Mouse (Mus musculus): Measurements from ENCODE around the gene Smpdl3a. TPM values are rescaled to one million over a fixed set of nuclear protein-coding genes. Genes with fewer than 3 reads are reported as not detected.
A peak's percentile ranks its signal among the peaks of the same experiment; 100 is the strongest.

Smpdl3a gene
- total RNA-seq (2022) = 10 to 100 TPM; 62.0 to 66.1 (median 63.8) TPM

DNA sequence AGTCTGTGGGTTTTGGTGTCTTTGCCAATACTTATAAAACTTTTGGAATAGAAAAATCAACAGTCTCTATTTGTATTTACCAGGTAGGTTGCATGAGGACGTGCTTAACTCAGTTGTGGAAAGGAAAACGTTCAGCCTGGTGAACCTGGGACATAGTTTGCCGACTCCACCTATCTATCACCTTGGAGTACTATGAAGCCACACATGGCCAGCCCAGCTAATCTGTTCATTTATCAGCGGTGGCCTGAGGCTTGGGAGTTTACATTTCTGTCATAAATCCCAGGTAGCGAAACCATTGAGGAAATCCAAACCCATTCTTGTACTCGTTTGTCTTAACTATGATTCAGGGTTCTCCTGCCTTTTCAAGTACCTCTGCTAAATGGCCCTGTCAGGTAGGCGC is at the start of gene Smpdl3a:
Gene Smpdl3a, plus strand, starts transcription at position 318 of the 400 bp plus-strand sequence.
- no peak for DNase-seq (ENCODE audit: low spot score)

DNA sequence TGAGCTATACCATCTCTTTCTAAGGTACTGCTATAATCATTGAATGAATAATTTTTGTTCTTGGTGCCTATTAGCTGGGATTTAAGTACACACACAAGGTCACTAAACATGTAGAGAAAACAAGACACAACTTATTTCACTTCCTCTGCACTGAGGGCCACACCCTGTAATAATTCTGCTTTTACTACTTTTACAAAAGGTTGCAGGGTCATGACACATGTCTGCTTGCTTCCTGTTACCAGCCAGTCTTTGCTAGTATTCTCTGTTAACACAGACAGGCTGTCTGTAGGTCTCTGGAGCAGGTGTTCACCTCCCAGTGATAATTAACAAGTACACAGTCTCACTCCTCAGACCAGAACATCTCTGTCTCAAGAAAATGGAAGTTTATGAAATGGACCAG is 48.7 kb upstream of the Smpdl3a start:
- no peak for DNase-seq (ENCODE audit: low spot score)

DNA sequence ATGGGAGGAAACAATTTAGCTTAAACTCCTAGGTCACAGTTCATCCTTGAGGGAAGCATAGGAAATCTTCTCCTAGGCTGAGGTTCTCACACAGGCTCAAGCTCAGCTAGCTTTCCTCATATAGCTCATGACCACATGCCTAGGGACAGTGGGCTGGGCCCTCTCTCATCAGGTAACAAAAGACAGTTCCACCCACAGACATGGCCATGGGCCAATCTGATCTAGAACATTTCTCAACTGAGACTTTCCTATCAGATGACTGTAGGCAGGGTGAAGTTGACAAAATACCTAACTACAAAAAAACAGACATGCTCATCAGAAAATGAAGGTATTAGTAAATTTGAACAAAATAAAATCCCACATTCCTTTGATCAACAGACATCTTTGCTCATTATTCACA is 47.0 kb upstream of the Smpdl3a start:
- no peak for DNase-seq (ENCODE audit: low spot score)

DNA sequence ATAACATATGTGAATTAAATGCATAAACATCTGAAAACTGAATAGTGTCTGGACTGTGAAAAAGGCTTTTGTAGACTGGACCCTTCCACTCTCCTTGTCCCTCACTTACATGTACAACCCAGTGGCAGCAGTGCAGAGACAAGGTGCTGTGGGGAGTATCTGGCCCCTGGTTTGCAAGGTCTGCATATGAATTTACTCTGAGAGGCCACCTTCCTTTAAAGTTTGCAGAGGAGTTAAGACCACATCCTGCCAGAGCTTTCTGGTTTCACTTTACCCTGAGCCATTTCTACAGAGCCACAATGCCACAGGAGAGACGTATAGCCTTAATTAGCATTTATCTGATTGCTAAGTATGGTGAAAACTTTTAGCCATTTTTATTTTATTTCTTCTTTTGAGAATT is 40.8 kb upstream of the Smpdl3a start:
- DNase-seq (ENCODE audit: low spot score) = no peak

DNA sequence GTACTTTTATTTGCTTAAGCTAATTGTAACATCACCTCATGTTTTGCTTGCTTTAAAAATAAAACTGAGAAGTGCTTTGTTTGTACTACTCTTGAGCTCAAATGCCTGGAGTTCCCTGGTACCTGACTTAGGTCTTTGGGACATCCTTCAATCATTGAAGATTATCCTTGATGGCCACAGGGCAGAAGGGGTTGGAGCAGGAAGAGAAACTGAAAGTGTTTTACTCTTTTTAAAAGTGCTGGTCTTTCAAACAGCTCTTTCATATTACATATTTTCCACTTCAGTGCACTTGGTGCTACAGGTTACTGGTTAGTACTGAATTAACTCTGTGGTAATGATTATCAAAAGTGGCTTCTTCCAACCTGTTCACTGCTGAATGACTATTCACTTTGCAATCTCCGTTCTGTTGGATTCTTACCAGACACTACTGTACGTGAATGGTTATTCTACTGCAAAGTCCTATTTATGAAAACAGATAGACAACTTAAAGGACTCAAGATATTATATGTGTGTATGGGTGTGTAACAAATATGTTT is 38.9 kb upstream of the Smpdl3a start:
- no peak for DNase-seq (ENCODE audit: low spot score)

DNA sequence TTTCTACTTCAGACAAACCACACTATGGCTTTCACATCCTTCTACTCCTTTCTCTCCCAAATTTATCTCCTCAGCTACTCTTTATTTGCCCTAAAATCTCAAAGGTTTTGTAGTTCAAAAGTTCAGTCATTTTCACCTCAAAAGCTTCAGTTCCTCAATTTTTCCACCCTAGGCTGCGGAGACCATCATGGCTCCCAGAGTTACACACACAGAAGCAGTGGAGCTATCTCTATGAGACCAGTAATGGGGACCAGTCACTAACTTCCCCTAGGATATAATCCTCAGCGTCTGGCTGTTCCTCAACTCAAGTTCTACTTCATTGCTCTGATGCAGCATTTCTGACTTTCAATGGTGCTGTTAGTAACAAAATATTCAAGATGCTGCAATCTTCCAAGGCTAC is 35.1 kb upstream of the Smpdl3a start:
- no peak for DNase-seq (ENCODE audit: low spot score)

DNA sequence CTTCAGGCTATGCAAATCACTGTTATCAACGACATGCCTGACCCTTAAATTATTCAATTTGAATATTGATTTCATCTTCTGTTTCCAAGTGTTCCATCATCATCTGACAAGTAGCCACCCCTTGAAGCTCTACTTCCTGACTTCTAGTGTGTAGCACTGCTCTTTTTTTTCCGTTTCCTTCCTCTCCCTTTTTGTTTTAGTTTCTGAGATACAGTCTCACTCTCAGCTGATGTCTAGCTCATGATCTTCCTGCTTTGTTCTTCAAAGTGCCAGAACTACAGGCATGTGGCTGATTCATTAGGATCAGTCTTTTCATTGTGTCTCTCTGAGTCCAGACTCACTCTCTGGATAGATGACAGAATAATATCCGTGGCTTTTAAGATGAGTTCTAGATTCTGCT is 33.4 kb upstream of the Smpdl3a start:
- DNase-seq (ENCODE audit: low spot score) = no peak

DNA sequence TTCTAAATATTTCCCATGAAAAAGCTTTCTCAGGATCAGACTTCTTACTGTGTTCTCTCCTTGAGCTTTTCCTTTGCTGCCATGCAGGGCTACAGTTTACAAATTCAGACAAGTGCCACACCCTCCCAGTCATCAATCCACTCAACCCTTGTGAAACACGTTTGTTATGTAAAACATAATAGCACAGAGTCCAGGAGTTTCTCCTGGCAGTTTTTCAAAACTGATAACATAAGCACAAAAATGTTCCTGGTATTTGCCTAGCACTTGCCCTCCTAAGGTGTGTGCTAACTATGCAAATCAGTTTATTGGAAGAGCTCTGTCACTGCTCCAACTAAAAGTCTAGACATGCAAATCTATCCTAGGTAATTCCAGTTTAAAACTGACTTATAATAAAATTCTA is 31.1 kb upstream of the Smpdl3a start:
- no peak for DNase-seq (ENCODE audit: low spot score)

DNA sequence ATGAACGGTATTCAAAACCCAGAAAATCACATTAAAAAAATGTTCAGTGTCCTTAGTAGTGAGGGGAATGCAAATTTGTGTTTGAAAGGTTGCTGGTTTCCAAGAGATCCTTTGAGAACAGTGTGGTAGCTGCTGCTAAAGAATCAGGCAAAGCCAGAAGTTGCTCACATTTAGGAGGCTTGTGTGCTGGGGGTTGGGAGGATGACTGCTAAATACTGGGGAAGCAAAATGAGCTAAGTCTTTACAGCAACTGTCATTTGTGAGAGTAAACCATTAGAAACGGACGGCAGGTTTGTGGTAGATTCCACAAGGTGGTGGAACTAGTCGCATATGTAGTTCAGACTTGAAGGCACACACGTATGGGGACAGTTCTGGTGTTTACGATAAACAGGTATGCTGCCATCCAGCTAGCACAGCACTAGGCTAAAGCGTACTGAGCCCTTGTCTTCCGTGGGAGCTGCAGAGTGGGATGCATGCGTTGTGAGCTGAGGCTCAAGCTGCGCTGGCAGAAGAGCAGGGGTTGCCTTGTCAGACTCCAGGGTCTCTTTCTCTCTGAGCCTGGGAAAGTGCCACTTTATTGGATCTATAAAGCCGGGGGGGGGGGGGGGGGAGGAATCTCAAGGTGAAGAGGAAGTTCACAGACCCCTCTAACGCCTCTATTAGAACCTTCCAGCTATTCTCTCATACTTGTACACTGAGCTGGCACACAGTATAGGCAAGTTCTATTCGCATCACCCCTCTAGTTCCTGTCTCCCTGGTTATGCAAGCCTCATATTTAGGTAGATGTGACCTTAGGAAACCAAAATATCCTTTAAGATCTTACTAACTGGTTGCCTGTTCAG is 10.6 kb upstream of the Smpdl3a start:
- DNase-seq (ENCODE audit: low spot score) = no peak

DNA sequence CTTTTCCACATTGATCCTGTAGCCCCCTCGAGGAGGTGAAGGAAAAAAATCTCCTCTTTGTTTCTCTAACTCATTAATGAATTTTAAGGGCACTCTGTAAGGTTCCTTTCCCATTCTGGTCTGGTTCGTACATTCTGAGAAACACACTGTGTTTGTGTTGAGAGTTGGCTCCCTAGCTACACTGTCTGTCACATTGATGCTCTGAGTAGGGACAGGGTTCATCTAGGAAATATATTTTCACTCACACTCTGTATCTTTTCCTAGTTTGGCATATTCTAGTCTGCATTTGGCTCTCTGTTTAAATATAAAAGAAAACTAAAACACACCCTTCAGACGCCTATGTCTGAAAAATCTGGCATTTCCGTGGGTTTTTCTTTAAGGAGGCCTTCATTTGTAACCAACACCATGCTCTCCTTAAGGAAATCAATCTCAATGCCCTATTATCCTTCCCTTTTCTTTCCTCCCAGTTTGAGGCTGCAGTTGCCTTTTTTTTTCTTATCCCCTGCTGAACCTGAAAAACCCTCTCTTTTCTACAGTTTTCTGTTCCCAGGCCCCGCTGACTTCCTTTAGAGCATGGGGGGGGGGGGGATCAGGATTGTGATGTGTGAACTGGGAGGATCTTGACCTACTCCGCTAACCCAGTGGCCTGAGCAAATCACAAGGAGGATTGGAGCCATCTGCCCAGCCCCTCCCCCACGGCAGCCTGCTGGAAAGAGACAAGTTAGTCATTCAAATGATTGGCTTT is 9.8 kb upstream of the Smpdl3a start:
- DNase-seq (ENCODE audit: low spot score) = peak; percentile 54

DNA sequence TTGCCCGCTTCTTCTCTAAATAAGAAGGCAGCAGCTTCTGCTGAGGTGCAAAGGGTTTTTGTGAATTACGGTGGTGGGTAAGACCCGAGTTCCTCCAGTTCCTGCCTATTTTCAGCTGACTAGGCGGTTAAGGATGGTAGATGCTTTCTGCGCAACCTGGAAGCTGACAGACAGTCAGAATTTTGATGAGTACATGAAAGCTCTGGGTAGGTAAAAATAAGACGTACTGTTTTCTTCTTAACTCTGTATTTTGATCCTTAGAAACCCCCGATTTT is 9.3 kb upstream of the Smpdl3a start, which contains the start of gene Fabp7:
Gene Fabp7, plus strand, starts transcription at position 6 of the 275 bp plus-strand sequence.
- DNase-seq (ENCODE audit: low spot score) = no peak

DNA sequence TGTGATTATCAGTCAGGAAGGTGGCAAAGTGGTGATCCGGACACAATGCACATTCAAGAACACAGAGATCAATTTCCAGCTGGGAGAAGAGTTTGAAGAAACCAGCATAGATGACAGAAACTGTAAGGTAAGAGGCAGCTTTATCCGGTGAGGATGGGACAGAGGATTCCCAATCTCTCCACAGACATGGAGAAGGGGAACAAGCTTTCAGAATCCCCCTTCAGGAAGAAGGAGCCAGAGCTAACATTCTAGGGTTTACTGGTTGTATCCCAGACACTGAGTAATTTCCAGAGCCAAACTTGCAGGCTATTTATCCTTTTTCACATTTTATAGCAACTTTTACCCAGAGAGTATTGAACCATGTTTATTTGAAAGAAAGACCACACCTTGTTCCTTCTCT is 8.6 kb upstream of the Smpdl3a start:
- no peak for DNase-seq (ENCODE audit: low spot score)

DNA sequence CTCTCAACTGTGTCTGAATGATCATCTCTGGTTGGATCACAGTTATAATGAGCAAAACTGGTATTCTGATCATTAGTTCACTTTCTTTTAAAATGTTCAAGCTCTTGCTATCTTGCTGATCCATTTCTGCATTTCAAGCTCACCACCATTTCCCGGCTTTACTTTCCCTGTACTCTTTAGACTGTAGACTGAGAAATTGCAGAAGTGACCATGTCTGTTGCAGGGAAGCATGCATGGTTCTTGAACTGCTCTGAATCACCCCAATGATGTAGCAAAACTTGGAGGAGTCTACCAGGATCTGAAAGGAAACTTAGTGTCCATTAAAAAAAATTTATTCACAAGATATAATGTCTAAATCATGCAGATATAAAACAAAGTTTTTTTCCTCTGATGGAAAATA is 1.2 kb upstream of the Smpdl3a start:
- no peak for DNase-seq (ENCODE audit: low spot score)

DNA sequence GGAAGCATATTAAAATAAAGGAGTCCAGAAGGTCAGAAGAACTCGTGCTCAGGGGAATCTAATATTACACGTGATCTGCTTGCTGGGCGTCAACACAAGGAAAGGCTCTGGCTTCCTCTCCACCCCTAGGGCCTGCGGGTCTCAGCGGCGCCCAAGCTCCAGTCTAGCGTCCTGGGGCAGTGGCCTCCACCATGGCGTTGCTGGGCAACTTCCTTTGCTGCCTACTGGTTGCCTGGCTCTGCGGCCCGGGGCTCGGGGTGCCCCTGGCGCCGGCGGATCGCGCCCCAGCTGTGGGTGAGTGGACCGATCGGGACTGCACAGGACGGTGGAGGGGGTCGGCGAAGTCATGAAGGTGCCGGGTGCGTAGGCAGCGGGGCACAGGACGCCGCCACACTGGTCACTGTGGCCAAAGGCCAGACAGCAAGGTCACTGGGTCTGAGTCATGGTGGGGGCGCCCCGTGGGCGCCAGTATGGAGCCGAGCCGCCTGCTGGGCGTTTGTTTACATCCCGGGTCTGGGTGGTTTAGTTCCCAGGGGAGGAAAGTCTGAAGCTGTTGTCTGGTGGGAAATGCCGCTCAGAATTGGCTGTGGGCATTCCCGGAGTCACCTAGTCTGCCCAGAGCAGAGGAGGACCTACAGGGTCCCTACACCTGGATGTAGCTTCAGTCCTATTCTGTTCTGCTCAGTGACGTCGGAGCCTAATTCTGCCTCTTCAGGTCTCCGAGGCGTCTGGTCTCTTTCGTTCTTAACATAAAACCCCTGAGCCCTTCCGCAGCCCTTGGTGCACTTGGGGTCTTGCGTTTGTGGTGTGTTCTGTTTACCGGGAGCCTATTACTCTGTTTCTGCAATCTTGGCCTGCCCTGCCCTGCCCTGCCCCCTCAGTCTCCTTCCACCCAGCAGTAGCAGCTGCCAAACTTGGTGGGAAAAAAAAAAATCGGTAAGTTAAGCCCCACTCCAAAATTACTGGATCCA is 641 bp downstream of the Smpdl3a start:
- peak; percentile 65 for DNase-seq (ENCODE audit: low spot score)

DNA sequence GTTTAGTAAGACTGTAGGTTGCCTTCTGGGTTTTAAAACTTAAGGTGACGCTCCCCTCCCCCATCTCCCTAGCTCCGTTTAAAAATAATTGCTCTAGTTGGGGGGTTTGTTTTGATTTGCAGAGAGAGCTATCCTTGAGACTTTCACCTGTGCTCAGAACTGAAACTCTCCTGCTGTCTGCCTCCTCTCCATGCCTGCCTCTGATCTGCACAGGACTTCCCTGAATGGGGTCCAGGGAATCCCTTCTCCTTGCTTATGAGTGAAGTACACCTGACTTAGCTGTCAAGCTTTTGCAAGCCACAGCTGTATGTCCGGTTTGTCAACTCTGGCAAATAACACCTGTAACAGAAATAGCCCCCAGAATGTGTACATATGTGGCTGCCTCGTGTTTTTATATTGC is 1.4 kb downstream of the Smpdl3a start:
- DNase-seq (ENCODE audit: low spot score) = no peak

DNA sequence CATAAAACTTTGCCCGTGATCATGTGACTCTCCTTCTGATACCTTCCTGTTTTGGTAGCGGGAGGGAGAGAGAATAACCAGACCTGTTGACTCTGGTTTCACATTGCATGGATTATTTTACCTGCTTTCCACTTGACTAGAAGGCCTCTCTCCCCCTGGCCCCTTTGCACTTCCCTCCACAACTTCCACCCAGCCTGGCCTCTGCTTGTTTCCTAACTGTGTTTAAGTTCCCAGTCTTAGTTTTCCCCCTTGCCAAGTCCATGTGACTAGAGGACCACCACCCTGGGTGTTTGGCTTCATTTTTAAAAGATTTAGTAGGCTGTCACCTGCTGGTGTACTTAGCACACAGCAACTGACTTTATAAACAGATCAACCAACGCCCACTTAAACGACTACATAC is 1.9 kb downstream of the Smpdl3a start:
- peak; percentile 7 for DNase-seq (ENCODE audit: low spot score)

DNA sequence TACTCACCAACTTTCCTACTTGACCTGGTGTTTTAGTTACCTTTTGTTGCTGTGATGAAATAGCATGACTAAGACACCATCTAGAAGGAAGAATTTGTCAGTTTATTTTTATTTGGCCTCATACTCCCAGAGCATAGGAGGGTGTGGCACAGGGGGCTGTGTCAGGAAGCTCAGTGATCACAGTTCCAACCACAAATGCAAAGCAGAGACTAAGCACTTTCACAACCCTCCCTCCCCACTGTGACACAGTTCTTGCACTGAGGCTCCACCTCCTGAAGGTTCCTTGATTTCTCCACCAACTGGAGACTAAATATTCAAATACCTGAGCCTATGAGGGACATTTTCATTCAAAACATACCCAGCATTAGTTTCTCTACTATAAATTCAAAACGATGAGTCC is 5.4 kb downstream of the Smpdl3a start:
- no peak for DNase-seq (ENCODE audit: low spot score)

DNA sequence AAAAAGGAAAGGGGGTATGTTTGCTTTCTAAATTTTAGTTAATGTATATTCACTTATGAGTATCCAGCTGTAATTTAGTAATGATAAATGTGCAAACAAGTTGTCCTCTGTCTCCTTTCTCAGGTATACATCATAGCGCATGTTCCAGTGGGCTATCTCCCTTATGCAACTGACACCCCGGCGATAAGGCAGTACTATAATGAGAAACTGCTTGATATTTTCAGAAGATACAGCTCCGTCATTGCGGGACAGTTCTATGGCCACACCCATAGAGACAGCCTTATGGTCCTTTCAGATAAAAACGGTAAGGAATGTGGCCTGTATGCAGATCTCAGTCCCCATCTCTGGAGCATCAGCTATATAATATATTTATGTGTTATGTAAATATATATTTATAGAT is 13.6 kb downstream of the Smpdl3a start:
- no peak for DNase-seq (ENCODE audit: low spot score)

DNA sequence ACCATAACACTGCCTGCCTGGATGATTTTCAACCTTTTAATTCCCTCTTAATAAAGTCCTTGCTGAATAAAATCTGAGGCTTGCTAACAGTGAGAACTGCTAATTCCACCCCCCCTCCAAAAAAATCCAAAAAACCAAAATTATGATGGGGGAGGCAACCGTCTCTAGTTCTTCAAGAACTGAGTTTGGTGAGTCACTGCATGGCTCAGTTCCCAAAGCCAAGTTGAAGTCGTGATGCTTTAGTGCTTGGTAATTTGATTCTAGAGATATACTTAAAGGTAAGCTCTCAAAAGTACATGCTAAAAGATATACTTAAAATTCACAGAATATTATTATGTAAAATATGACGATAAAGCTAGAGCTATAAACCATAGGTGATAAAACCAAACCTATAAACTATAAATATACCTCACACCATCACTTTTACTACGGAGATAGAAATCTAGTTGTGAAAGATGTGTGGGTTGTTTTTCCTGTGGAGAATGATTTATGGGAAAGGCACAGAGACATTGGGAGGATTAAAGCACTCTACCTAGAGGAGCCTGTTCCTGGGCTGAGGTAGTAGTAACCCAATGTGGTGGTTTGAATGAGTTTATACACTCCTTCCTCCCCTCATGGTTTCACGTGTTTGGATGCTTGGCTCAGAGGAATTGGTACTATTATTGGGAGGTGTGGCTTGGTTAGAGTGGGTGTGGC is 18.2 kb downstream of the Smpdl3a start:
- no peak for DNase-seq (ENCODE audit: low spot score)

DNA sequence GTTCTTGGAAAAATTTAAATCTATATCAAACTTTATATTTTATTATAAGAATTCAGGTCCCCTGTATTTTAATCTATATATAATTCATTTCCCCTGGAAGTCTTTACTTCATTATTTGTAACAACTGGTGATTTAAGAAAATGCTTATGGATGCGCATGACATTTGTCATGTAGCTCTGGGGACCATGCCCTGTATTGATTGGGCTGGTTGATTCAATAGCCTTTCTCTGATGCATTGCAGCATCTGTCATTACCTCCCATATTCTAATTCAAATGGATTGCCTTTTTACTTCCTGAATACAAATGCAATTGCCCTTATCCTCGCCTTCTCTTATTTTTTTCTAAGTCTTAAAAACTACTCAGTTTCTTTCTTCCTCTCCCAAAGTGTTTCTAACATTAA is 20.2 kb downstream of the Smpdl3a start:
- DNase-seq (ENCODE audit: low spot score) = no peak

DNA sequence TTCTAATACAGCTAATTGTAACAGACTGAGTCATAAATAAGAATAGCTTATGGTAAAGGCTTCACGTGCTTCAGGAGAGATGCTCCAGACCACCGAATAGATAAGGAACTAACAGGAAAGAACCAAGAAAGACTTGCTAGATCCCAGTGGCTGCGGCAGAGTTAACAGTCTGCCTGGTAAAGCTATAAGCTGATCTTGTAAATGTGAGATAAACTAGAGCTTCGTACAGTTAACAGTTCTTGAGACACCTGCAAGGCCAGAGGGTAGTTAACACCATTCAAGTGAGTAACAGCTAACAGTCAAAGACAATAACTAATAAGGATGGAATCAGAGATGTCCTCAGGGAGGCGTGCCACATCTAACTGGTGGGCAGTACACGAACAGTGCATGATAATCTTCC is 21.7 kb downstream of the Smpdl3a start:
- no peak for DNase-seq (ENCODE audit: low spot score)
